Mouse (Mus musculus): ENCODE data around the gene Oas1e. TPM values are rescaled to one million over a fixed set of nuclear protein-coding genes. Genes with fewer than 3 reads are reported as not detected.

Oas1e gene
- total and polyA plus RNA-seq, 3 experiments = not detected

GRCm38 (mm10) chr5:120776801-120777200, 18.5 kb downstream of the Oas1e start:
- no peak for TF ChIP-seq CHD1 (IDR thresholded peaks at IDR 0.05; ENCODE audit: low read depth, low read length)
- no peak for TF ChIP-seq RCOR1 (conservative IDR thresholded peaks at IDR 0.05; ENCODE audit: low read depth, low read length)
- no peak for TF ChIP-seq TCF12 (IDR thresholded peaks at IDR 0.05; ENCODE audit: low read depth, low read length)
- TF ChIP-seq IRF4 (IDR thresholded peaks at IDR 0.05; ENCODE audit: low read depth, low read length) = no peak
- no peak for TF ChIP-seq MAZ (IDR thresholded peaks at IDR 0.05; ENCODE audit: low read depth, low read length)
- no peak for TF ChIP-seq SMC3 (IDR thresholded peaks at IDR 0.05; ENCODE audit: low read depth, low read length)
- TF ChIP-seq MXI1 (IDR thresholded peaks at IDR 0.05; ENCODE audit: low read depth, low read length) = no peak
- TF ChIP-seq ELF1 (IDR thresholded peaks at IDR 0.05; ENCODE audit: low read depth, low read length) = no peak
- no peak for TF ChIP-seq ZC3H11A (IDR thresholded peaks at IDR 0.05; ENCODE audit: low read depth, low read length)
- Histone ChIP-seq H3K4me2 (ENCODE audit: insufficient read depth, low read depth, poor library complexity, severe bottlenecking) (no peak overlapping the region), H3K36me3 (replicated peaks in 1 of 2; ENCODE audit: control insufficient read depth in 1 of 2, insufficient read depth in 1 of 2, low read length in 1 of 2) (no peaks in the 10 kb centered on the region), H3K9me3 (replicated peaks; ENCODE audit: low read length) (no peaks in the 10 kb centered on the region), H3K27me3 (replicated peaks) (peaks cover 29% of the 10 kb centered on the region), H3K4me1 (ENCODE audit: control insufficient read depth in 1 of 2, insufficient read depth in 2 of 2) (peaks cover 6 to 22% of the 10 kb centered on the region in 2 experiments), H3K79me2 (replicated peaks; ENCODE audit: control insufficient read depth, extremely low read depth, insufficient read depth, poor library complexity, severe bottlenecking) (no peaks in the 10 kb centered on the region), H3K27ac (ENCODE audit: insufficient read depth, low read depth) (no peak overlapping the region), H3K4me3 (replicated peaks in 1 of 3; ENCODE audit: low read depth in 2 of 3, low read length in 2 of 3, poor library complexity in 1 of 3) (no peak overlapping the region), H3K9ac (ENCODE audit: insufficient read depth, low read depth) (no peak overlapping the region)
- in situ Hi-C loops (cut with MboI; ENCODE audit: low pct_ligation_motif_present, low pct_unique_long_range_greater_than_20kb, low sequenced_read_pairs) (no loop called here), dilution Hi-C loops (cut with MboI; ENCODE audit: extremely low pct_ligation_motif_present, extremely low pct_unique_long_range_greater_than_20kb, low sequenced_read_pairs) (no loop called here)
- no peak for DNase-seq (ENCODE audit: extremely low read depth)

DNA sequence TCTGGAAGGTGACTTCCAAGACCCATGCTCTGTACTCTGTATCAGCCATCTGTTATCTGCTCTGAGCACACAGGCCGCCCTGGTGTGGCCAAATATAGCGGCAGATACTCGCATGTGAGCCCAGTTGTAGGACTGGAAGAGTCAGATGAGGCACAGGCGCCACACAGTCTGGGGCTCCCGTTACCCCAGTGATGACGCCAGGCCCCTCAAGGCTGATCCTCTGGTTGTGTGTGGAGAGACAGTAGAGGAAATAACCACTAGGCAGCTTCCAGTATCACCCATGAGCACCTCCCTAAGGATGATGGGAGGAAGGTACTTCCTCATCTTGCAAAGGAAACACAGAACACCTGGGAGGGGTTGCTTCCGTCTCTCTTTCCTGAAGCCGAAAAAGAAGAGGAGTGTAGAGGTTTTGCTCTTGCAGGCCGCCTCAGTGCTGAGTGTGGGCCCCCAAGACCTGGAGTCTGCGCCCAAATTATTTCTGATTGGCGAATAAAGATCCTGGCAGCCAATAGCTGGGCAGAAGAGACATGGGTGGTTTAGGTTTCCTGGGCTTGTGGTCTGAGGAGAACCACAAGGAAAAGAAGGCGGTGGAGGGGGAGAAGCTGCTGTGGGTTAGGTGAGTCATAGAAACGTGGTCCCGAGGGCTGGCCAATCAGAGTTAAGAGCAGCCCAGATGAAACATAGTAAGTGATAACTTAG, 19.9 kb downstream of the Oas1e start:
- Histone ChIP-seq H3K36me3 (replicated peaks in 1 of 2; ENCODE audit: control insufficient read depth in 1 of 2, insufficient read depth in 1 of 2, low read length in 1 of 2) (no peaks in the 10 kb centered on the region), H3K4me2 (ENCODE audit: insufficient read depth, low read depth, poor library complexity, severe bottlenecking) (no peak overlapping the region), H3K27me3 (replicated peaks) (peaks cover 38% of the 10 kb centered on the region), H3K4me3 (replicated peaks in 1 of 3; ENCODE audit: low read depth in 2 of 3, low read length in 2 of 3, poor library complexity in 1 of 3) (no peak overlapping the region), H3K27ac (ENCODE audit: insufficient read depth, low read depth) (no peak overlapping the region), H3K9ac (ENCODE audit: insufficient read depth, low read depth) (no peak overlapping the region), H3K4me1 (ENCODE audit: control insufficient read depth in 1 of 2, insufficient read depth in 2 of 2) (peaks cover 6 to 22% of the 10 kb centered on the region in 2 experiments), H3K9me3 (replicated peaks; ENCODE audit: low read length) (peaks cover 2% of the 10 kb centered on the region), H3K79me2 (replicated peaks; ENCODE audit: control insufficient read depth, extremely low read depth, insufficient read depth, poor library complexity, severe bottlenecking) (no peaks in the 10 kb centered on the region)
- in situ Hi-C loops (cut with MboI; ENCODE audit: low pct_ligation_motif_present, low pct_unique_long_range_greater_than_20kb, low sequenced_read_pairs) = no loop called here
- dilution Hi-C loops (cut with MboI; ENCODE audit: extremely low pct_ligation_motif_present, extremely low pct_unique_long_range_greater_than_20kb, low sequenced_read_pairs) = no loop called here
- DNase-seq (ENCODE audit: extremely low read depth) = peak; percentile 66
- no peak for TF ChIP-seq JUN (IDR thresholded peaks at IDR 0.05; ENCODE audit: insufficient read depth, low read depth, low read length)
- TF ChIP-seq USF1 (IDR thresholded peaks at IDR 0.05; ENCODE audit: low read depth, low read length) = no peak
- TF ChIP-seq GABPA (IDR thresholded peaks at IDR 0.05; ENCODE audit: insufficient replicate concordance, low read depth, low read length) = no peak
- TF ChIP-seq ELF1 (IDR thresholded peaks at IDR 0.05; ENCODE audit: low read depth, low read length) = peak; percentile 50
- no peak for TF ChIP-seq ZMIZ1 (IDR thresholded peaks at IDR 0.05; ENCODE audit: low read depth, low read length)
- peak; percentile 55; the same call in 1 of the 2 replicates for TF ChIP-seq BHLHE40 (IDR thresholded peaks at IDR 0.05; ENCODE audit: low read depth, low read length)
- no peak for TF ChIP-seq NRF1 (IDR thresholded peaks at IDR 0.05; ENCODE audit: low read depth, low read length)
- TF ChIP-seq HCFC1 (IDR thresholded peaks at IDR 0.05; ENCODE audit: low read depth, low read length) = peak; percentile 37; the same call in 1 of the 2 replicates
- TF ChIP-seq E2F4 (IDR thresholded peaks at IDR 0.05; ENCODE audit: insufficient replicate concordance, low read depth, low read length) = no peak
- TF ChIP-seq PAX5 (IDR thresholded peaks at IDR 0.05; ENCODE audit: low read length) = no peak
- TF ChIP-seq UBTF (IDR thresholded peaks at IDR 0.05; ENCODE audit: low read depth, low read length) = no peak
- 0 out of 2 replicates have a peak, but pooled peaks have one; percentile 10 for TF ChIP-seq EP300 (IDR thresholded peaks at IDR 0.05; ENCODE audit: low read length)
- TF ChIP-seq TCF12 (IDR thresholded peaks at IDR 0.05; ENCODE audit: low read depth, low read length) = no peak
- no peak for TF ChIP-seq NELFE (IDR thresholded peaks at IDR 0.05; ENCODE audit: low read depth, low read length)
- no peak for TF ChIP-seq IRF4 (IDR thresholded peaks at IDR 0.05; ENCODE audit: low read depth, low read length)
- no peak for TF ChIP-seq MAX (IDR thresholded peaks at IDR 0.05; ENCODE audit: low read length)
- no peak for TF ChIP-seq CHD2 (IDR thresholded peaks at IDR 0.05; ENCODE audit: low read length)
- no peak for TF ChIP-seq RAD21 (IDR thresholded peaks at IDR 0.05; ENCODE audit: low read depth, low read length)
- no peak for TF ChIP-seq TBP (conservative IDR thresholded peaks at IDR 0.05; ENCODE audit: low read depth, low read length)
- TF ChIP-seq MEF2A (IDR thresholded peaks at IDR 0.05; ENCODE audit: borderline replicate concordance, low read depth, low read length) = no peak
- no peak for TF ChIP-seq KAT2A (IDR thresholded peaks at IDR 0.05; ENCODE audit: insufficient replicate concordance, low read length)
